Mouse (Mus musculus) spleen, adult 2 months (tissue): ENCODE measurements around the gene Olfr808. TPM values are rescaled to one million over a fixed set of nuclear protein-coding genes. Genes with fewer than 3 reads are reported as not detected.

Source experiments
- DNase-seq, 2 experiments: peaks; one replicate each; pipeline versions ENCODE4 v3.0.0 to v3.0.0-alpha.2; 2012 to 2021; ENCODE audit warnings: low spot score in 2 of 2, low read depth in 1 of 2
- H3K27ac ChIP-seq: fragments of 200-500 bp; 2 replicates; pipeline ENCODE4 v1.5.1; 2012; ENCODE audit warnings: low read length, inconsistent platforms; ENCODE audit not compliant: insufficient read depth
- H3K27me3 ChIP-seq: fragments of 200-500 bp; 2 replicates; pipeline ENCODE4 v1.6.1; 2012; ENCODE audit warnings: mild to moderate bottlenecking, moderate library complexity, low read length, inconsistent platforms; ENCODE audit not compliant: control insufficient read depth, insufficient read depth
- H3K36me3 ChIP-seq: fragments of 200-500 bp; 2 replicates; pipeline ENCODE4 v1.6.1; 2012; ENCODE audit warnings: mild to moderate bottlenecking, low read length, inconsistent platforms; ENCODE audit not compliant: control insufficient read depth, insufficient read depth
- H3K4me1 ChIP-seq: fragments of 200-500 bp; 2 replicates; pipeline ENCODE4 v1.6.1; 2011; ENCODE audit warnings: inconsistent platforms; ENCODE audit not compliant: control insufficient read depth, insufficient read depth, insufficient read length
- H3K4me3 ChIP-seq: fragments of 200-500 bp; 2 replicates; pipeline ENCODE4 v1.5.1; 2011; ENCODE audit warnings: mild to moderate bottlenecking, inconsistent platforms; ENCODE audit not compliant: insufficient read depth, insufficient read length; ENCODE audit errors: extremely low read depth
- CTCF ChIP-seq: fragments of 200-500 bp; IDR thresholded peaks from 2 replicates; pipeline ENCODE4 v1.5.1; 2011; ENCODE audit warnings: mild to moderate bottlenecking, inconsistent platforms; ENCODE audit not compliant: insufficient read depth, insufficient read length, insufficient replicate concordance; ENCODE audit errors: extremely low read depth
- POLR2A ChIP-seq: fragments of 200-500 bp; IDR thresholded peaks from 2 replicates; pipeline ENCODE4 v1.6.1; 2011; ENCODE audit warnings: low read depth, low read length, inconsistent platforms
- WGBS: fragments of 180-500 bp; shearing (Covaris S2); methylation state at CpG from one replicate; pipeline ENCODE4 v1.1.7; 2018; 5-methylcytosine and 5-hydroxymethylcytosine counted together
- polyA plus RNA-seq: library from polyadenylated mRNA; depleted of rRNA; stranded (reverse); fragments of >200 nt; gene quantifications from 2 replicates; pipeline ENCODE4 v1.2.3, GENCODE M21; 2012; rRNA removed

The Olfr808 gene
- polyA plus RNA-seq = not detected in 2 replicates

DNA sequence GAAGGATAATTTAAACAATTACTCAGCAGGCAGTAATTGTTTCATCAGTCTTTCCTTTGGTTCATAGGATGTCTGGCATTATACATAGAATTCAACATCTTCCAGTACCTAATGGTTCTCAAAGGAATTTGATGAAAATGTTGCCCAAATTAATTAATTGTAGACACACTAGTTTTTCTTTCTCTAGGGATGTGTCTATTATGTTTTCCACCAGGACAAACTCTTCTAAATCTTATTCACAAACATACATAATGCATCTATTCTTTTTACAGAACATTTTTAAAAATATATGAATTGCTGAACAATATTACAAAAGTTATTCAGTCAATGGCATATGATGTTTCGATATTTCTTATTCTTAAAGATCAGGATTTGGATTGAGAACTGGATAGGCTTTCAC lies at the start of gene Olfr808:
Olfr808 (plus strand) TSS at position 301 of the 400 bp plus-strand sequence.
- no peak for TF ChIP-seq POLR2A
- no peak for TF ChIP-seq CTCF
- WGBS = 90% methylated on average over 1 of the region's 1 CpGs
- no peak for DNase-seq
- Histone ChIP-seq H3K27ac (no peak within 1 kb of the TSS), H3K27me3 (no peaks in the 10 kb centered on the region), H3K4me3 (no peak within 1 kb of the TSS), H3K4me1 (no peaks in the 10 kb centered on the region), H3K36me3 (no peaks in the 10 kb centered on the region)

DNA sequence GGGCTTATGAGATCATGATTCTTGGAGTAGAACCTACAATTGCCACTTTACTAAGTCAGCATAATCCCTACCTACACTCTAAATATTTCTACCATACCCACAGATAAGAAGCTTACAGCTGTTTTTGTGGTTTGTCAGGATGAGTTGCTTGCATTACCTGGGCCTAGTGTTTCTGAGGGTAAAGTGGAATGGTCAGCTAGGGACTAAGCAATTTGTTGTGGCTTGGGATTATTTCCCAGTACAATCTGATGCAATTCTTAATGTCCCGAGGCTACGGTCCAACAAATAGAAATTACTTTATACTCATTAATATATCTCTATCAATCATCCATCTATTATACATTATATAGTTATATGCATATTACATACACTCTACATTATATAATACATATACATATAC lies 36.0 kb upstream of the Olfr808 start, which contains the start of gene Olfr805:
Olfr805 (minus strand) TSS at position 101 of the 400 bp plus-strand sequence.
- Histone ChIP-seq H3K4me1 (no peaks in the 10 kb centered on the region), H3K27ac (no peak within 1 kb of the TSS), H3K4me3 (no peak within 1 kb of the TSS), H3K27me3 (no peaks in the 10 kb centered on the region), H3K36me3 (no peaks in the 10 kb centered on the region)
- WGBS = 93% methylated on average over 2 of the region's 2 CpGs
- DNase-seq = no peak
- TF ChIP-seq CTCF (no peak), POLR2A (no peak)

DNA sequence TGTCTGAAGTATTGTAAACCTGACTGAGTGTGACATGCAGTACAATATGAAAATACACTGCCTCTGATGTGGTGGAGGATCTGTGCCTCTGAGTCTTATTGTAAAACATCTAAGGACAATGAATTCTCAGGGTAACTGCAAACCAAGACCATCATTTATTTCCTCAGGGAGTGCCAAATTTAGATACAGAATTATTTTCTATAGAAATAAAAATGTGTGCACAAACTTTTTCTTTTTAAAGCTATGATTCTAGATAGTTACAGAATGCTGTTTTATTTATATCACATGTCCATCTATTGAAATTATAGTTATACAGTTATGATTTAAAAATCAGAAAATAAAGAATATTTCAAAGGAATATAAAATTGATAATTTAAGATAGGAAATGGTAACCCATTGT lies 23.5 kb upstream of the Olfr808 start, which contains the start of gene Olfr806:
Olfr806 (minus strand) TSS at position 101 of the 400 bp plus-strand sequence.
- Histone ChIP-seq H3K4me3 (no peak within 1 kb of the TSS), H3K27ac (no peak within 1 kb of the TSS), H3K27me3 (no peaks in the 10 kb centered on the region), H3K4me1 (no peaks in the 10 kb centered on the region), H3K36me3 (no peaks in the 10 kb centered on the region)
- DNase-seq = no peak
- TF ChIP-seq POLR2A (no peak), CTCF (no peak)

DNA sequence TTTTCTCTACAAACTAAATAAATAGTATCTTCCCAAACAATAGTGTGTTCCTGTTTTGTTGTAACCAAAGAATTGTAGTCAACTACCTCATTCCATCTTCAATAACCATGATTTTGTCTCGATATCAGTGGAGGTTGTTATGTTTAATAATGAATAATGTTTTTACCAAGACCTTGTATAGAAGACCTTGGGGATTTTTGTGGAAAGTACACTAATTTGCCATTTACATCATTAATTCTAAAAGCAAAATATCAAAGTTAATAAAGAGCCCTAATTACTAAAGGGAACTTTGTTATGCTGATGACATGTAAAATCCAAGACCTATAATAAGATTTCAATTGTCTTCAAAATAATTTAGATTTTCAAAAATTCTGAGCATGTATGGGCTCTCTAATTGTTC lies 7.6 kb upstream of the Olfr808 start, which contains the start of gene Olfr807:
Olfr807 (minus strand) TSS at position 101 of the 400 bp plus-strand sequence.
- no peak for DNase-seq
- H3K4me1 ChIP-seq = no peaks in the 10 kb centered on the region
- no peak within 1 kb of the TSS for H3K27ac ChIP-seq
- no peaks in the 10 kb centered on the region for H3K36me3 ChIP-seq
- WGBS = 76% methylated on average over 1 of the region's 1 CpGs
- no peaks in the 10 kb centered on the region for H3K27me3 ChIP-seq
- TF ChIP-seq POLR2A (no peak), CTCF (no peak)
- no peak within 1 kb of the TSS for H3K4me3 ChIP-seq

DNA sequence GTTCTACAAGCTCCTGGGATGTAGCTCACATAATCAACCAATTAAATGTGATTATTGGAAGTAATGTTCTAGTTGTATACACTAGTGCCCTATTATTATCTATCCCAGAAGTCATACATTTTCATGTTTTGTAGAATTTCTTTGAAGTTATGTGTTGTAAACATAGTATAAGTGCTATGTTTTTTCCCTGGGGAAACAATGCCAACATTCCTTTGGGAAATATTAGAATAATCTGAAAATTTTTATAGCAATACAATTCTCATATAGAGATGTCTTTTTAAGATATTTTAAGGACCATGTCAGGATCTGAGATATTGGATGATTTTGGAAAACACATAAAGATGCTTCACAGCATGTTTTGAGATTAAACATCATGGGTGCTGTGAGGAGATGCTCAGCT lies 9.1 kb downstream of the Olfr808 start, which contains the start of gene Olfr809:
Olfr809 (plus strand) TSS at position 301 of the 400 bp plus-strand sequence.
- TF ChIP-seq POLR2A = no peak
- TF ChIP-seq CTCF = no peak

DNA sequence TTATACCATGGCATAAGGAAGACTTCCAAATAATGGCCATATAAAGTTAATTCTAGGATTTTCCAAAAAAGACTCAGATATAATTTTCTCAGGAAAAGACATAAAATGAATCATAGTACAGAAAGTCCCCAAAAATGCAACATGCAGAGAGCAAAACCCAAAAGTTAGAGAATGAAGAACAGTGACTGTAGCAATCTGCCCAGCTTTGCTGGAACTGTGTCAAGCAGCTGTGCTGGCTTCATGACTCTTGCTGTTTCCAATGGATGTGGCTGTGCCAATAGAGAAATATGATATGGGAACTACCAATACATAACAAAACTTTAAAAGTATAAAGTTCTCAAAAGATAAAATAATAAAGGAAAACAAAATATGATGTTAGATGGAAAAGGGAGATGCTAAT lies 12.8 kb downstream of the Olfr808 start:
- no peak overlapping the region for H3K27ac ChIP-seq
- H3K4me3 ChIP-seq = no peak overlapping the region
- TF ChIP-seq POLR2A (no peak), CTCF (no peak)
- H3K4me1 ChIP-seq = no peaks in the 10 kb centered on the region
- no peaks in the 10 kb centered on the region for H3K27me3 ChIP-seq
- no peaks in the 10 kb centered on the region for H3K36me3 ChIP-seq
- no peak for DNase-seq

More for the DNA sequence above, 9.1 kb downstream of the Olfr808 start, which contains the start of gene Olfr809:
- DNase-seq = no peak
- Histone ChIP-seq H3K27ac (no peak within 1 kb of the TSS), H3K4me1 (no peaks in the 10 kb centered on the region), H3K4me3 (no peak within 1 kb of the TSS), H3K36me3 (no peaks in the 10 kb centered on the region), H3K27me3 (no peaks in the 10 kb centered on the region)

DNA sequence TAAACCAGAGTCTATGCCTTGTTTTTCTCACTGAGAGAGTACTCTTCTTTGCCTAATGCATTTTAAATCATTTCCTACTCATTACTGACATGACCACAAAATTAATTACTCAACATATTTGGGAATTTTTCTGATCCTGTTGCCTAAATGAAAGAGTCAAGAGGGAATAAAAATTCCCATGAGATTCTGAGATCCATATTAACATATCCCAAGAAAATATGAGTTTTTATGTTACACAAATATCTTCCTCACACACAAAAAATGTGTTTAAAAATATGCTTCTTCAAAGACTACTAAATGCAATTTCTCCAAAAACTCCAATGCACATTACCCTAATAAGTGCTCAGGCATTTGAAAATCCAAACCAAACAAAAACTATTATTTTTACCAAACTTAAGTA lies 29.5 kb downstream of the Olfr808 start, which contains the start of gene Olfr810:
Olfr810 (minus strand) TSS at position 101 of the 400 bp plus-strand sequence.
- H3K27ac ChIP-seq = no peak within 1 kb of the TSS
- H3K36me3 ChIP-seq = no peaks in the 10 kb centered on the region
- no peaks in the 10 kb centered on the region for H3K27me3 ChIP-seq
- no peak for DNase-seq
- no peak for TF ChIP-seq POLR2A
- H3K4me3 ChIP-seq = no peak within 1 kb of the TSS
- no peaks in the 10 kb centered on the region for H3K4me1 ChIP-seq

DNA sequence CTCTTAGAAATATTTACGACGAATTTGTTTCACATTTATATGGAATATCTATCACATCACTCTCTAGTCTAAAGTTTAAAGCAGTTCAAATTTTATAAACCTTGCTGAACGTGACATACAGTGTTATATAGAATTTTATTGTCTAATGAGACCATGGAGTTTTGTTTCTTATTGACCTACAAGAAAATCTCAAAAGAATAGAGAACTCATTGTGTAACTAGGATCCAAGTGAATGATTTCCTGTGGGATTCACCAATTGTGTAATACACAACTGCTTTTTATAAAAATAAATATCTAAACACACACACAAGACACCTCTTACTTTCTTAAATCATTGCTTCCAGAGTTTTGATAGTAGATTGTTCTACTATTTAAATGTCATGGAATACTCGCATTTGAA lies 39.0 kb downstream of the Olfr808 start, which contains the start of gene Olfr811:
Olfr811 (minus strand) TSS at position 101 of the 400 bp plus-strand sequence.
- no peaks in the 10 kb centered on the region for H3K4me1 ChIP-seq
- no peak for TF ChIP-seq POLR2A
- no peak for TF ChIP-seq CTCF
- H3K27me3 ChIP-seq = no peaks in the 10 kb centered on the region
- no peak for DNase-seq
- no peak within 1 kb of the TSS for H3K4me3 ChIP-seq
- no peaks in the 10 kb centered on the region for H3K36me3 ChIP-seq
- WGBS = 78% methylated on average over 4 of the region's 4 CpGs
- H3K27ac ChIP-seq = no peak within 1 kb of the TSS

Other genes with a start within 250 kb of the Olfr808 start
- gene Olfr791, start 243.7 kb upstream of the Olfr808 start, polyA plus RNA-seq = not detected in 2 replicates
- not detected in 2 replicates for gene Olfr792, start 226.3 kb upstream of the Olfr808 start, polyA plus RNA-seq
- gene Olfr794, start 197.8 kb upstream of the Olfr808 start, polyA plus RNA-seq = not detected in 2 replicates
- not detected in 2 replicates for gene Olfr796, start 152.9 kb upstream of the Olfr808 start, polyA plus RNA-seq
- not detected in 2 replicates for gene Olfr798, start 137.5 kb upstream of the Olfr808 start, polyA plus RNA-seq
- gene Olfr799, start 128.0 kb upstream of the Olfr808 start, polyA plus RNA-seq = not detected in 2 replicates
- not detected in 2 replicates for gene Olfr800, start 107.8 kb upstream of the Olfr808 start, polyA plus RNA-seq
- gene Olfr801, start 91.6 kb upstream of the Olfr808 start, polyA plus RNA-seq = not detected in 2 replicates
- not detected in 2 replicates for gene Olfr802, start 77.3 kb upstream of the Olfr808 start, polyA plus RNA-seq
- gene Olfr803, start 71.2 kb upstream of the Olfr808 start, polyA plus RNA-seq = not detected in 2 replicates
- gene Olfr804, start 62.3 kb upstream of the Olfr808 start, polyA plus RNA-seq = not detected in 2 replicates
- gene Olfr805, start 36.1 kb upstream of the Olfr808 start, polyA plus RNA-seq = not detected in 2 replicates
- gene Olfr806, start 23.6 kb upstream of the Olfr808 start, polyA plus RNA-seq = not detected in 2 replicates
- gene Olfr807, start 7.7 kb upstream of the Olfr808 start, polyA plus RNA-seq = not detected in 2 replicates
- not detected in 2 replicates for gene Olfr809, start 9.2 kb downstream of the Olfr808 start, polyA plus RNA-seq
- not detected in 2 replicates for gene Olfr810, start 29.4 kb downstream of the Olfr808 start, polyA plus RNA-seq
- gene Olfr811, start 38.9 kb downstream of the Olfr808 start, polyA plus RNA-seq = not detected in 2 replicates
- gene Olfr812, start 80.6 kb downstream of the Olfr808 start, polyA plus RNA-seq = not detected in 2 replicates
- not detected in 2 replicates for gene Olfr813, start 89.9 kb downstream of the Olfr808 start, polyA plus RNA-seq
- not detected in 2 replicates for gene Olfr814, start 114.4 kb downstream of the Olfr808 start, polyA plus RNA-seq
- gene Olfr815, start 140.4 kb downstream of the Olfr808 start, polyA plus RNA-seq = not detected in 2 replicates
- gene Olfr816, start 150.1 kb downstream of the Olfr808 start, polyA plus RNA-seq = not detected in 2 replicates
- gene Olfr818, start 183.6 kb downstream of the Olfr808 start, polyA plus RNA-seq = not detected in 2 replicates
- gene Olfr819, start 201.8 kb downstream of the Olfr808 start, polyA plus RNA-seq = not detected in 2 replicates
- gene Olfr247, start 210.7 kb downstream of the Olfr808 start, polyA plus RNA-seq = not detected in 2 replicates
- not detected in 2 replicates for gene Gm10310, start 219.6 kb downstream of the Olfr808 start, polyA plus RNA-seq
- not detected in 2 replicates for gene Olfr820, start 247.1 kb downstream of the Olfr808 start, polyA plus RNA-seq